Mouse (Mus musculus) ovary, postnatal 36 days (tissue): Measurements from ENCODE around the gene Pik3c2b.

Source experiments
- DNase-seq: peaks from one replicate; pipeline ENCODE4 v3.0.0; 2022; ENCODE audit warnings: low spot score, mixed read lengths

The Pik3c2b gene

DNA sequence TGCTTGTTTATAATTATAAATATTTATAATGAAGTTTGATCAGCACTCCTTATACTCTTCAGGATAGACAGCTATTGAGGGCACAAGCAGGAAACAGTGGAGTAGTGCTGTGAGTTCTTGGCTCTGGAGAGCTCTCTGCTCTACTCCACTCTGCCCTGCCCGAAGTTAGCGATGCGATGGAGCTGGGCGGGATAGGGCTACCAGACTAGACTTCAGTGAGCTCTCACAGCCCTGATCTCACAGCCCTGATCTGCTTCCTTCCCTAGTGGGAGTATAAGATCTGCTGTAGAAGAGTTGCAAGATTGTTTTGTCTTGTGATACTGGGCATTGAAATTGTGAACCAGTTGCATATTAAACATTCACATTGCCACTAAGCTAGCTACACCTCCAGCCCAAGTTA, 89.4 kb downstream of the Pik3c2b start:
- no peak for DNase-seq

DNA sequence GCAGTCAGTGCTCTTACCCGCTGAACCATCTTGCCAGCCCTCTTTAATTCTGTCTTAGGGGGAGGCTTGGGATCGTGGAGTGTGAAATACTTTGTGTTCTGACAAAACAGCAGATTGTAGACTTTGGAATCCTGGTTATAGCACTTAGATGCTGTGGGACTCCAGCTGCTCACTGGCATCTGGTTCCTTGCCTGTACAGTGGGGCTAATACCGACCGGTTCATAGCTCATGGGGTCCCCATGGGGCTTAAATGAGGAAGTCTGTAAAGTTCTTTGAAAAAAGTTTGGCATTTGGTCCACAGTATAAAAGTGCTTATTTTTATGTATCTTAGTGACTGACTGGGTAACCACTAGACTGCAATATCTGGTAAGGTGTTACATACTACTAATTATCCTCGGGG, 90.3 kb downstream of the Pik3c2b start:
- no peak for DNase-seq

DNA sequence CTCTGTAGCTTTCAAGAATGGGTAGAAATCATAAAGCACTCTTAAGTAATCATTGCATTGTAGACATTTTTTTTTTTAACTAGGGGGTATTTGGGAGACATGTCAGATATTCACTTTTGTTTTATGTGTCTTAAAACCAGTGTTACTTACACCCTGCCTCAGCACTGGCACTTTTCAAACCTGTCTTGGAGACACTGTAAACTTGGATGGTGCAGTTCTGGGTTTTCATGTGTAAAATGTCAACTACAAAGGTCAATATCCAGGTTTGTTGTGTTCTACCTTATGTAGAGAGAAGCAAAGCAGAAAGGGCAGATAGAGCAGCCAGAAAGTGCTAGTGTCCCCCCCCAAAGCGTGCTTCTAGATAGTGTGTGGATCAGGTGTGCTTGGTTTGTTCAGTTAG, 92.9 kb downstream of the Pik3c2b start:
- no peak for DNase-seq

DNA sequence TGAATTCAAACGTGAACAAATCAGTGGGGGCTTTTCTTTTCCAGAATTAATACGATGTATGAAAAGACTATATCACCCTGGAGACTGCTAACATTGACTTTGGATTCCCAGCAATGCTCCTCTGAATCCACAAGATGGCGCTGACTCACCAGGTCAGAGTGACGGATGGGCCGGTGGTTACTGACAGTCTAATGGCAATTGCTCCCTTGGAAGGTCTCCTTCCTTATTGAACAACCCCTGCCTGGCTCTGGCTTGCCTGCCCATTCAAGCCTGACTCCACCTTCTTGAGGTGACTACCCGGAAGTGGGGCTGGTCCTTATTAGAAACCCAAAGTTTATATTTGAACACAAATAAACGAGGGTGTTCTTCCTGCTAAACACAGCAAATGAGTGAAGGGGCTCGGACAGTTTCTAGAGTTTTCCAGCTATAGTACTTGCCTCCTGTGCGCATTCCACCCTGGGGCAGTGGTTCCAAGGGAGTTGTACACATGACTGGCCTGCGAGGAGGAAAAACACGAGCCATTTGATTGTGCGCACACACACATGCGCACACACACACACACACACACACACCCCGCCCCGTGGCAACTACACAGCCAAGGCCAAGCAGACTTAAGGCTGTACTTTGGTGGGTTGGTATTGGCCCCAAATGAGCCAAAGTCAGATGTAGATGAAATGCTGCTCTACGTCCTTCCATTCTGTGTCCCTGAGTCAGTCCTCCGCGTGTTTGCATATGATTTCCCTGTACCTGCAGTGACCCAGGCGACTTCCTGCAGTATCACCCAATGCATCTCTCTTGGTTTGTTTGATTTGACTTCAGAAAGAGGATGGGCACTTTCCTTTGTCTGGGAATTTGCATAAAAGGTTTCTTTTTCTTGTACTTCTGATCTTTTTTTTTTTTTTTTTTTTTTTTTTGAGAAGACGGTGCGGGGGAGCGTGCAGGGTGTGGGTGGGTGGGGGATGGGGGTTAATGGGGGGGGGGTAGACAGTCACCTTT, 100.8 kb downstream of the Pik3c2b start:
- DNase-seq = no peak

DNA sequence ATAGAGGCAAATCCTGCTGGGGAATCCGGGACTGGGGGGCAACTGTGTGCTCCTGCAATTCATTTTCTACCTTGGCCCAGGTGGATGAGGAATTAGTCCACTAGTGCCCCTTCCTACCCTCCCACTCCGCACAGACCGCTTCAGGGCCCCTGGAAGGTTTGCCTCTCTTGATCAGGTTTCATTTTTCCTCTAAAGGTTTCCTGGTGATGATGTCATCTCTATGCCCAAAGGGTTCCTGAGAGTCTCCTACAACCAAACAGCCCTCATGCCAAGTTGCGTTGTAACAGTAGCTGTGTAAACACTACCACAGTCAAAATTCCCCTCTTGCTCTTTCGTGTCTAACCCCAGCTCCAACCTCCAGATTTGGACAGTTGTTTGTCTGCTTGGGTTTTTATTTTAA, 101.9 kb downstream of the Pik3c2b start:
- no peak for DNase-seq

- DNase-seq = no peak
Measured at GRCm38 (mm10) chr1:133148122-133148521, 102.7 kb downstream of the Pik3c2b start.

DNA sequence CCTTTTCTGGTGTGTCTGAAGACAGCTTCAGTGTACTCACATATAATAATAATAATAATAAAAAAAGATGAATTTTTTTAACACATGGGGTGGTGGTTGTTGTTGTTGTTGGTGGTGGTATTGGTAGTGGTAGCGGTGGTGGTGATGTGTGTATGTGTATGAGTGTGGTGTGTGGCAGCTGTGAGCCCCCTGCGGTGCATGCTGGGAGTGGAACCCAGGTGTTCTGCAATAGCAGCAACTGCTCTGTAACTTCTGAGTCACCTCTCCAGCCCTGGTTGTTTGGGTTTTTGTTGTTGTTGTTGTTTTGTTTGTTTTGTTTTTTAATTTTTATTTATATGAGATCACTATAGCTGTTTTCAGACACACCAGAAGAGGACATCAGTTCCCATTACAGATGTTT, 105.1 kb downstream of the Pik3c2b start:
- DNase-seq = no peak

DNA sequence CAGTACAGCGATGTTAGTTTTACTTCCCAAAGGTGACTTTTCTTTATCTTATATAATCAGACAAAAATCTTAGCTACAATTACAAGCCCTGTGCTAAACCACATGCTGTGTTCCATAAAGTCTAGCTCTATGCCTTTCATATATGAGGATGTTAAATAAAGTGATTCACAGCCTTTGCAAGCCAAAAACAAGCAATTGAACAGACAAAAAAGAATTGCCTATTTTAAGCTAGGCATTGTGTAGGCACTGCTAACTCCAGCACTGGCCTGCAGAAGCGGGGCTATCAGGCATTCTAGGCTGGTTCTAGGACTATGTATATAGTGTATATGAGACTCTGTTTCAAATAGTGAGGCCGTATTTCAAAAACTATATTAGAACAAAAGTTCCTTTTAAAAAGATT, 106.7 kb downstream of the Pik3c2b start:
- DNase-seq = no peak

DNA sequence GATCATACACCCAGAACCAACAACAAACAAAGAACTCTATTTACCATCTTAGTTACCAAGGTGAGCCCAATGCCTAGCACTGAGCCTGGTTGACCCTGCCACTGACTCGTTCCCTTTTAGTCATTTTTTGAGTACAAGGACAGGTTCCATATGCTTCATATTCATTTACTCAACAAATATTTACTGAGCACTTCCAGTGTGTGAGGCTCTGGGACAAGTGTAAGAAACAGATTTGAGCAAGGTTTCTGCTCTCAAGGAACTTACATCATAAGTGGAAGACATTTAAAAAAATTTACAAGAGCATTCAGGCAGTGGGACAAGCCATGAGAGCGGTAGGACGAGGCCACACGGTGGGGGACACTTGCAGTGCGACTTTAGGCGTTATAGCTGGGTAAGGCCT, 109.8 kb downstream of the Pik3c2b start:
- DNase-seq = no peak
